Mouse (Mus musculus): ENCODE data around the gene Mslnl. TPM values are rescaled to one million over a fixed set of nuclear protein-coding genes. Genes with fewer than 3 reads are reported as not detected.

Mslnl gene
- polyA plus RNA-seq (2012; rRNA removed), result 0.24 and 0.38 TPM in 2 replicates

DNA sequence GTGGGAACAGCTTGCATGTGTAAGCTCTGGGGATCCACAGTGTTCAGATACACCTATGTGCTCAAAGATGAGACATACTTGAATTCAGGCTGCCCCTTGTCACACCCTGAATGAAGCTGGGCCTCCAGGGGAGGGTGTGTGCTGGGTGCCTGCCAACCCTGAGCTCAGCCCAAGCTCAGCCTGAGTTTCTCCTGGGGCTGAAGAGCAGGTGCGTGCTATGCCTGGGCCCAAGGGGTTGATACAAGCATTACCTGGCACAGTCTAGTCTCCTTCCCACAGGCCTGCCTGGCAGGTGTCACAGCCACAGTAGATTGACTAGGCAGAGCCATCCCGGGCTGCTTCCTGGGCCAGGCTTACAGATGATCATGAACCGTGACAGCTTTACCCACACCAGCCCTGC, at the start of gene Mslnl:
Mslnl (plus strand) TSS at position 298 of the 400 bp plus-strand sequence.

GRCm38 (mm10) chr17:25716711-25717637, 18.9 kb upstream of the Mslnl start, which contains the start of gene Gng13:
Gng13 (plus strand) TSS chr17:25717171.

DNA sequence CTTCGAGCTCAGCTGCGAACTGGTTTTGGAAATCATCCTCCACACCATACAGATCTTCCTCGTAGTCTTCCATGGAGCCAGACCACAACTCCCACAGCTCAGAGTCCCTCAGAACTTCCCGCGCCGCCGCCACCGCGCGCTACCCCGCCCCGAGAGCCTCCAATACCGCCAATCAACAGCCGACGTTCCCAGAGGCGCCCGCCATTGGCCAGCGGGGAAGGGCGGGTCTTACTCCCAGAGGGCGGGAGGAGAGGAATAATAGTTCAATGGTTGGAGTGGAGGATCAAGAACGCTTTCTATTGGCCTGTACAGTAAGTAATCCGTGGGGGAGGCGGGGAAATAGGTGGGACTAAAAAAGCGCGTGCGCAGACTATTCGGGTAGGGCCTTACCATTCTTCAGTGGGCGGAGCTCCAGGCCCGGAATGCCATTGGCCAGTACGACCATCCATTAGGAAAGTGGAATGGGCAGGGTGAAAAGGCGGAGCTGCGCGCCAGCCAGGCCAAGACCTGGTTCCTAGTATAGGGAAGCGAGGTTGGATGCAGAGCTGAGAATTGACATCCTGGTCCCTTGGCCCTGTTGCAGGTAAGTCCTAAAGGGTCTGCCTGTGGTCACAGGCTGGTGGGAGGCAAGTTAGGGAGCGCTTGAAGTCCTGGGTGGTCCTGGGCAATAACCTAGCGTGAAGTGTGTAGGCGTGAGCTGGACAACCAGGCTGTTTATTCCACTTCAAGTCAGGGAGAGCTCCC, 8.4 kb upstream of the Mslnl start, which contains the start of the genes Chtf18 and Rpusd1:
Chtf18 (minus strand) TSS at position 155 of the 744 bp plus-strand sequence.
Rpusd1 (plus strand) TSS at position 406 of the 744 bp plus-strand sequence.

DNA sequence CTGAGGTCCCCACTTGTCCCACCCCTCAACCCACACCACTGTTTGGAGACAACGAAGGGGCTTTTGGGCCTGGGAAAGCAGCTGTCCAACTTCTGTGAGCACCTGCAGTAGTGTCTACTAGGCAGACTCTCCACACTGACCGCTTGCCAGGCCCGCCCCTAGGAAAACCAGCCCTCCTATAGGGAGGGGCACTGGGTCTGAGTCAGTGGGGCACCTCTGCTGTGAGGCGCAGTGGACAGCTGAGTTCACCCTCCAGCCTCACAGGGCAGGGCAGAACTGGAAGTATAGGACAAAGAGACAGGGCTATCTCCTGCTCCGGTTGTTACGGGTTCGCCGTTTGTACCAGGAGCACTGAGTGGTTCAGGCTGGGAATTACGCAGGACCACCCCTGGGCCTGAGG, 18.4 kb downstream of the Mslnl start, which contains the start of gene Msln:
Msln (minus strand) TSS at position 138 of the 400 bp plus-strand sequence.

GRCm38 (mm10) chr17:25773549-25774120, 37.8 kb downstream of the Mslnl start, which contains the start of gene Narfl:
Narfl (plus strand) TSS chr17:25773776.

DNA sequence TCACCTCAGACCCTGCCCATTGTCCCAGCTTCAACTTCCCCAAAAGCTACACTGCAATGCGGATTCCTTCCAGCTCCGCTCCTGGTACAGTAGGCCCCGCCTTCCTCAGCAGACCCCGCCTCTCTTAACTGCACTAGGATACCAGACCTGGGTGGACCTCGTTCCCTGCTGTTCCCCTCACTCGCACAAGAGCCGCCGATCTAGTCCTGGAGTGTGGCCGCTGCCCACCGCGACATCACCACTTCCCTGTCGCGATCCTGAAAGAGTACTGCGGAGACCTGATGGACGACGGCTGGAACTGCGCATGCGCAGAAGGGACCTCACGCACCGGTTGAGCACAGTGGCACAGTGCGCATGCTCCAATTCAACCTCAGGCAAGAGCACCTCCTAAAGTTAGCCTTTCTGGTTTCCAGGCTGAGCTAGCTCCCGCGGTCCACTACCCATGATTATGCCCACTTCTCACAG, 49.5 kb downstream of the Mslnl start, which contains the start of gene Haghl:
Haghl (minus strand) TSS at position 393 of the 465 bp plus-strand sequence.

DNA sequence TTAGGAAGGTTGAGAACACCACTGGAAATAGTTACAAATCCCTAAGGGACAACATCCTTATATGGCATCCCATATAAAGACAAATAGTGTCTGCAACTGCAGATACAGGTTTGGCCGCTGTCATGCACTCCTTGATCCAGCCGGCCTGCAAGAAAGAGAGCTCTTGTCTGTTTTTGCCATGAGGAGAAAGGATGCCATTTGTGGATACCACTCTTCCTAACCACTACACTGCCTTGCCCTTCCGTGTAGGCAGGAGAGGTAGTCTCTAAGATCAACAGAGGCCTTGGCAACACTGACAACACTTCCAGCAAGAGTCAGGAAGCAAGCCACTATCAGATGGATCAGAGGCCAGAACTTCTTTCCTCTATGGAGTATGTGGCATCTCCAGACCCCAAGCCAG, 50.4 kb downstream of the Mslnl start, which contains the start of gene Ccdc78:
Ccdc78 (plus strand) TSS at position 301 of the 400 bp plus-strand sequence.

DNA sequence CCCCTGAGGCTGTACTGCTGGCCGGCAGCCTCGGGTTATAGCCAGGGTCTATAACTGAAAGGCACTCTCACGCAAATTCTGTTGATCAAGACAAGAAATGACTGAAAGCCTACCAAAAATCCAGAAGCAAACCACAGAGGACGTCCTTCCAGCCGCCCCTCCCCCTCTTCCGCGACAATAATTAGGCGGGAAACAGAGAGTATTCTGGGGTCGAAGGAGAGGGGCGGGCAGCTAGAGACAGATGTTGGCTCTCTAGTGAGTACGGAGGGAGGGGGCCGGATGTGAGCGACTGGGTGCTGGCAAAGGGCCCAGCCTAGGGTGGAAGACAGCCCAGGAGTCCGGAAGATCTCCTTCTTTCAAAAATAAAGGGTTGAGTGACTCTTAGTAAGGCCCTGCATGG, 56.8 kb downstream of the Mslnl start, which contains the start of gene Fam173a:
Fam173a (minus strand) TSS at position 287 of the 400 bp plus-strand sequence.

GRCm38 (mm10) chr17:25795609-25796092, 59.8 kb downstream of the Mslnl start, which contains the start of gene AC134908.4:
AC134908.4 (minus strand) TSS chr17:25795659.

GRCm38 (mm10) chr17:25796951-25797369, 61.1 kb downstream of the Mslnl start, which contains the start of gene Metrn:
Metrn (minus strand) TSS chr17:25797136.

Other genes with a start within 250 kb of the Mslnl start
- gene Sstr5, start 238.8 kb upstream of the Mslnl start, polyA plus RNA-seq (2012; rRNA removed), result 0.04 TPM in 1 of 2 replicates, not detected in the other
- gene Sox8, start 165.4 kb upstream of the Mslnl start, polyA plus RNA-seq (2012; rRNA removed), result 0.38 and 0.73 TPM in 2 replicates
- gene Lmf1, start 157.0 kb upstream of the Mslnl start, polyA plus RNA-seq (2012; rRNA removed), result 9.1 and 11.0 TPM in 2 replicates
- gene Gng13, start 18.9 kb upstream of the Mslnl start, polyA plus RNA-seq (2012; rRNA removed), result 0.09 and 0.11 TPM in 2 replicates
- gene Chtf18, start 8.6 kb upstream of the Mslnl start, polyA plus RNA-seq (2012; rRNA removed), result 3.3 TPM in 2 replicates
- gene Rpusd1, start 8.4 kb upstream of the Mslnl start, polyA plus RNA-seq (2012; rRNA removed), result 22.5 and 24.8 TPM in 2 replicates
- 3.5 and 10.2 TPM in 2 replicates for gene Msln, start 18.3 kb downstream of the Mslnl start, polyA plus RNA-seq (2012; rRNA removed)
- 7.1 and 8.7 TPM in 2 replicates for gene Narfl, start 37.7 kb downstream of the Mslnl start, polyA plus RNA-seq (2012; rRNA removed)
- 31.2 and 41.5 TPM in 2 replicates for gene Haghl, start 49.6 kb downstream of the Mslnl start, polyA plus RNA-seq (2012; rRNA removed)
- gene Ccdc78, start 50.5 kb downstream of the Mslnl start, polyA plus RNA-seq (2012; rRNA removed), result 0.18 TPM in 1 of 2 replicates, not detected in the other
- gene Fam173a, start 56.9 kb downstream of the Mslnl start, polyA plus RNA-seq (2012; rRNA removed), result 68.2 and 76.3 TPM in 2 replicates
- 0.63 TPM in 1 of 2 replicates, not detected in the other for gene AC134908.4, start 59.6 kb downstream of the Mslnl start, polyA plus RNA-seq (2012; rRNA removed)
- 20.0 and 33.4 TPM in 2 replicates for gene Metrn, start 61.1 kb downstream of the Mslnl start, polyA plus RNA-seq (2012; rRNA removed)
- gene Fbxl16, start 73.0 kb downstream of the Mslnl start, polyA plus RNA-seq (2012; rRNA removed), result 3.9 TPM in 2 replicates
- 16.1 and 17.1 TPM in 2 replicates for gene Wdr24, start 87.6 kb downstream of the Mslnl start, polyA plus RNA-seq (2012; rRNA removed)
- 42.8 and 51.7 TPM in 2 replicates for gene Jmjd8, start 92.8 kb downstream of the Mslnl start, polyA plus RNA-seq (2012; rRNA removed)
- gene Stub1, start 97.4 kb downstream of the Mslnl start, polyA plus RNA-seq (2012; rRNA removed), result 80.7 and 84.9 TPM in 2 replicates
- 23.2 and 35.2 TPM in 2 replicates for gene Rhbdl1, start 101.3 kb downstream of the Mslnl start, polyA plus RNA-seq (2012; rRNA removed)
- 51.3 and 66.3 TPM in 2 replicates for gene Gm20683, start 105.7 kb downstream of the Mslnl start, polyA plus RNA-seq (2012; rRNA removed)
- gene Rhot2, start 108.8 kb downstream of the Mslnl start, polyA plus RNA-seq (2012; rRNA removed), result 46.7 and 73.7 TPM in 2 replicates
- 15.9 and 22.1 TPM in 2 replicates for gene Wdr90, start 125.5 kb downstream of the Mslnl start, polyA plus RNA-seq (2012; rRNA removed)
- 114 and 227 TPM in 2 replicates for gene Mcrip2, start 132.7 kb downstream of the Mslnl start, polyA plus RNA-seq (2012; rRNA removed)
- gene Mettl26, start 139.0 kb downstream of the Mslnl start, polyA plus RNA-seq (2012; rRNA removed), result 87.6 and 135 TPM in 2 replicates
- 2.3 and 2.7 TPM in 2 replicates for gene Wfikkn1, start 144.8 kb downstream of the Mslnl start, polyA plus RNA-seq (2012; rRNA removed)
- 32.5 and 35.9 TPM in 2 replicates for gene Rab40c, start 183.7 kb downstream of the Mslnl start, polyA plus RNA-seq (2012; rRNA removed)
- 54.4 and 60.1 TPM in 2 replicates for gene Pigq, start 208.9 kb downstream of the Mslnl start, polyA plus RNA-seq (2012; rRNA removed)
- gene Nhlrc4, start 208.9 kb downstream of the Mslnl start, polyA plus RNA-seq (2012; rRNA removed), result 0.06 TPM in 1 of 2 replicates, not detected in the other
- 0.09 TPM in 1 of 2 replicates, not detected in the other for gene A930017K11Rik, start 216.5 kb downstream of the Mslnl start, polyA plus RNA-seq (2012; rRNA removed)
- gene Capn15, start 249.8 kb downstream of the Mslnl start, polyA plus RNA-seq (2012; rRNA removed), result 31.3 and 34.1 TPM in 2 replicates

Data from stomach, adult 2 months (tissue).